Mouse (Mus musculus): Measurements from ENCODE around the gene Slc25a33.

The Slc25a33 gene

DNA sequence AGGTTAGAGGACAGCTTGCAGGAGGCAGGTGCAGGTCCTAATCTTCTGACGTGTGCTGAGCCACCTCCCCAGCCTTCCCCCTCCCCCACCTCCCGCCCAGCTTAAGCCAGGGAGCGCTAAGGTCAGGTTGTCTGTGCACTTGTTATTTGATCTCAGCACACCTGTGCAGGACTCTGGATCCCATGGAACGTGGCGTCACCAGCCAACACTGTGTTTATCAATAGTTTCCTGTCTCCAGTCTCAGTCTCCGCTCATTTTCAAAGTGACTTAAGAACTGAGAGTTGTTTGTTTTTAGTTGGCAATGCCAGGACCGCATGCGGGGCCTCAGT is 19.9 kb upstream of the Slc25a33 start:
- no peak for DNase-seq (ENCODE audit: low spot score)

DNA sequence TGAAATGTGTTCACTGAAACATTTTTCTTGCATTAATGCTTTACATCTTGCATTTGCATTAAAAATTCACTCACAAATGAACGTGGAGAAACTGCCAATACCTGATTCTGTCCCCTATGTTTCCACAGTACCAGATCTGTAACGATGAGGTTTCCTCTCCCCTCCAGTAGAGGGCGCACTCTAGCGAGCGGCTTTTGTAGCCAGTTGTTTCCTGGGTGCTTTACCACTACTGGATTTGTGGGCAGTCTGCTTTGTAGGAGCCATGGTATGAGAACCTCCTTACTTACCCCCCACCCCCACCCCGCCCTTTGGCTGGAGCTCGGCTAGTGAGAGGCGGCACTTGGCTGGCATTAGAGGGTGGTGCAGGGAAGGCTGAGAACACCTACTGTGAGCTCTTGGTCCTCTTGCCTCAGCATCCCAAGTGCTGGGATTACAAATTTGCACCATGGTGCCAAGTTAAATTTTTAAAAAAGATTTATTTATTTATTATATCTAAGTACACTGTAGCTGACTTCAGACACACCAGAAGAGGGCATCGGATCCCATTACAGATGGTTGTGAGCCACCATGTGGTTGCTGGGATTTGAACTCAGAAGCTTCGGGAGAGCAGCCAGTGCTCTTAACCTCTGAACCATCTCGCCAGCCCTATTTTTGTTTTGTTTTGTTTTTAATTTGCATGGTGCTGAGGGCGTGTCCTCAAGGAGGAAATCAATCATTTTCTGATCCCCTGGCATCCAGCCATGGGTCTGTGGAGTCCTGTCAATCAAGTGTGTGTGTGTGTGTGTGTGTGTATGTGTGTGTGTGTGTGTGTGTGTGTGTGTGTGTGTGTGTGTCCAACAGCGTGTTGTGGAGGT is 19.3 kb upstream of the Slc25a33 start:
- peak; percentile 50 for DNase-seq (ENCODE audit: low spot score)

DNA sequence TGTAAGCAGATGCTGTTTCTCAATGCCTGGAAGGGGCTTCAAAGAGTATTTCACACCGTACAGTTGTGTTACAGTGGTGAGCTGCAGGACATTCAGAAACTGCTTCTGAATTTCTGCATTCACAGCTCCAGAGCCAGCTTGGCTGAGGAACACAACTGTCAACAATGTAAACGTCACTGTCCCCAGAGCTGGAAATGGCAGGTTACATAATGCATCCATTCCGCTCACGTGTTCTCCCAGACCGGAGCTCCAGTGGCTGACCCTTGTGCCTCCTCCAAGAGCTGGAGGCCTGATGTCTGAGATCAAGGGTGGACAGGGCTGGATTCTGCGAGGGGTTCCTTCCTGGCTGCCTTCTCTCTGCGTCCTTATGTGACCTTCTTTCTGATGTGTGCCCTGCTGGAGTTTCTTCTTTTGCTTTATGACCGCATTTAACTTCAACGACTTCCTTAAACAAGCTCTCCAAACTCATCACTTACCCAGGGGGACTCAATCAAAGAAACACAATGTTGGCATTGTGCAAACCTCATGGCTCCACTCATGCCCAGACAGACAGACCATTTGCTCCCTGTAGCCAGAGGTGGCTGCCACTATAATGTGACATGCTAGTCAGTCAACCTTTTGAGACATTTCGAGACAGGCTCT is 18.2 kb upstream of the Slc25a33 start:
- DNase-seq (ENCODE audit: low spot score) = no peak

DNA sequence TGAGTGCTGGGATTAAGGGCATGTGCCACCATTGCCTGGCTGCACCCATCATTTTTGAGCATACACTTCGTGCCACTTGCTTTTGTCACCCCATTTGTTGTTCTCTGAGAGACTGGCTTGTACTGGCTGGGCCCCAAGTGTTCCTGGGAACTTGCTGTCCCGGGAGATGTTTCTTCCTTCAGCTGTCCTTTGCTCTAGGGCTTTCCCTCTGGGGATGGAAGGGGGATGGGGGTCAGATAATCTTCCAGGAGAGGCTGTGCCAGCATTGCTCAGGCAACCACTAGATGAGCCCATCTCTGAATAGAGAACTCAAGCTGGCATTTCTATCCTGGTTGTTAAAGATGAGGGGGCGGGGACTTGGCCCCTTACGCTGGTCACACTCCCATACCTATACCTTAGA is 17.4 kb upstream of the Slc25a33 start:
- DNase-seq (ENCODE audit: low spot score) = no peak

DNA sequence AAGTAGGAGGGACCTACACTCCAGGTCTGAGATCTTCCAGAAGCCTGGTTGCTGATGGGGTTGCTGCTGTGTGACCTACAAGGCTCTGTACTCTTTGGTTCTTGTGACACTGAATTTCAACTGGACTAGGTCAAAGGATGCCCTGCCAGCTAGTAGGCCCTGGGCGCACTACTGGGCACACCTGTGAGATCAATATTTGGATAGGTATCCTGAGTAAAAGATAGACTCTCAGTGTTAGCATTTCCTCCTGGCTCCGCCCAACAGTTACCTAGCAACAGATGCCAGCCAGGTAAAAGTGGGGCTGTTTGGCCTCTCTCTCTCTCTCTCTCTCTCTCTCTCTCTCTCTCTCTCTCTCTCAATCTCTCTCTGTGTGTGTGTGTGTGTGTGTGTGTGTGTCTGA is 16.9 kb upstream of the Slc25a33 start:
- no peak for DNase-seq (ENCODE audit: low spot score)

DNA sequence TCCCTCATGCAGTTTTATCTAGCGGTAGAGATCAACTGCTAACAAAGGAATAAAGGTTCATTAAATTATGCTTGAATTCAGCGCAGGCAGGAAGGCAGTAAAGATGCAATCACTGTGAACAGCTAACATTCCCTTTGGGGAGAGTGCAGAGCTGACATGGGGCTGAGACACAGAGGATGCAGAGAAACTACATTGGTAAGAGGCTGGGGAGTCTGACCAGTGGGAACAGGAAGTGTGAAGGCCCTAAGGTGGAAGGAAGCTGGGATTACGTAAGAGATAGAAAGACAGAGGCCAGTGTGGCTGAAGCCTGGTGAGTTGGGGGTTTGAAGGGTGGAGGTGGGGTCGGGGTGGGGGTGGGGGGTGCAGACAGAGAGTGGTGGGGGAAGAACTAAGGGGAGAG is 16.5 kb upstream of the Slc25a33 start:
- DNase-seq (ENCODE audit: low spot score) = no peak

DNA sequence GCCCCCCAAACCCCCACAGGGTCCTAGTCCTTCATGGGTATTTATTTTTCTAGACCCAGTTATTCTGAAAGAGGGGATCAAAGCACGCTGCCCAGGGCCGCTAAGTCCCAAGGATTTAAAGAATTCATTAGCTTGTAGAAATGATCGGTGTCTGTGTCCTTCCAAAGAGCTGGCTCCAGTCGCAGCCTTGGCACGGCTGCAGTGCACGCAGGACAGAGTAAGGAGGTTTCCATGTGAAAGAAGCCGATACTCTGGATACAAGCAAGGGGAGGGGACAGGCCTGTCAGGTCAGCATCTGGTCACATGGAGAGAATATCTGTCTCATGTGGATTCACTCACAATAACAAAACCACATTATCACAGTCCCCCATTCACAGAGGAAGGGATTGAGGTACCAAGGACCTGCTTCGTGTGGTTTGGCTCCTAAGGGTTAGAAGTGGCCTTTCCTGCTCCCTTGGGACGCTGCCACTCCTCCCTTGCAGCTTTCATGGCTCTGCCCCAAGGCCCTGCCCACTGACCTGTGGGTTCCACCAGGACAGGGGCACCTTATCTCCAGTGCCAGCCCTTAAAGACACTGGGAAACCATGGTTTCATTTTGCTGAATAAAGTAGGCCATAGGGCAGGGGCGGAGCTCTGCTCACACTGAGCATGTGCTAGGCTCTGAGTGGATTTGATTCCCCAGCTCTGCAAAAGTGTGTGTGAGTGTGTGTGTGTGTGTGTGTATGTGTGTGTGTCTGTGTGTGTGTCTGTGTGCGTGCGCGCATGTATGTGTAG is 15.5 kb upstream of the Slc25a33 start:
- DNase-seq (ENCODE audit: low spot score) = no peak

DNA sequence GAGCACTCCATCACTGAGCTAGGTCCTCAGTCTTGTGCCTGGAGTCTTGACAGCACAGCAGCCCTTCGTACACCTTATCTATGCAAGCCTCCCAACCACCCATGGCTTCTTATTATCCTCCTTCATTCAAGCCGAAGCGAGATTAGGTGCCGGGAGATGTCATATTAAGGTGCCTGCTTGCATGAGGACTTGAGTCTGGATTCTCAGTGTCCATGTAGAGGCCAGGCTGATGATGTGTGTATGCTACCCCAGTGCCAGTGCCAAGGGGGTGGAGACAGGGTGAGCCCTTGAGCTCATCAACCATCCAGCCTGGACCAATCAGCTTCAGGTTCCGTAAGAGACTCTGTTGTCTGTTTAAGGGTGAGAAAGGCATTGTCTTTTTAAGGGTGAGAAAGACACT is 10.8 kb upstream of the Slc25a33 start:
- DNase-seq (ENCODE audit: low spot score) = no peak

DNA sequence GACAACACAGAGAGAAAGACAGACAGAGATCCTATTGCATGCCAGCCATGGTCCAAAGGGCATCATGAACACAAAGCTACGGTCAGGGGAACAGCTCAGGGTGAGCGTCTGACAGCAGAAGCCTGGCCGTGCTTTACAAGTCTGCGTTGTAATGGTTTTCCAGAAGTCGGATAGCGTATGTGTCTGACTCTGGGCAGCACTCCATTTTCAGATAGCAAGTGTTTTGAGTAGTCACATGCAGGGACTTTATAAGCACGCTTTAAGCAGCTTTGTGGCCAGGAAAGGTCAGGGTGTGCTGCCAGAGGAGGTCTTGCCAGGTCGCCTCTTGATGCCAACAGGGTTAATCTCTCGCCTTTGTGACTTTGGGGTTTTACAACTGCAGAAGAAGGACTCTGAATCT is 10.3 kb upstream of the Slc25a33 start:
- DNase-seq (ENCODE audit: low spot score) = no peak

DNA sequence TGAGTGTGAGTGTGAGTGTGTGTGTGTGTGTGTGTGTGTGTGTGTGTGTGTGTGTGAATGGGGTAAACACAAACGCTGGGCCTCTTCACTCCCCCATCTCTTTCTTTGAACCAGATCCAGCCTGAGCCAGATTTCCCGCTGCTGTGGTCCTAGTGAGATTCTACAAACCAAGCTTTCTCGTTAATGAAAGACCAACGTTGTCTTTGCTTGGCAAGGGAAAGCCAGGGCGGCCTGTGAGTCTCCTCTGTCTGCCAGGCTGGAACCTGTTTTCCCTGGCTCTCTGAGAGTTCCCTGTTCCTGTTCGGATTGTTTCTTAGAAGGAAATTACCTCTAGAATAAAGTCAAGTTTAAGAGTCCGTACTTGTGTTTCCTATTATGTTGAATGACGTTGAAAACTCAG is 8.9 kb upstream of the Slc25a33 start:
- DNase-seq (ENCODE audit: low spot score) = no peak

DNA sequence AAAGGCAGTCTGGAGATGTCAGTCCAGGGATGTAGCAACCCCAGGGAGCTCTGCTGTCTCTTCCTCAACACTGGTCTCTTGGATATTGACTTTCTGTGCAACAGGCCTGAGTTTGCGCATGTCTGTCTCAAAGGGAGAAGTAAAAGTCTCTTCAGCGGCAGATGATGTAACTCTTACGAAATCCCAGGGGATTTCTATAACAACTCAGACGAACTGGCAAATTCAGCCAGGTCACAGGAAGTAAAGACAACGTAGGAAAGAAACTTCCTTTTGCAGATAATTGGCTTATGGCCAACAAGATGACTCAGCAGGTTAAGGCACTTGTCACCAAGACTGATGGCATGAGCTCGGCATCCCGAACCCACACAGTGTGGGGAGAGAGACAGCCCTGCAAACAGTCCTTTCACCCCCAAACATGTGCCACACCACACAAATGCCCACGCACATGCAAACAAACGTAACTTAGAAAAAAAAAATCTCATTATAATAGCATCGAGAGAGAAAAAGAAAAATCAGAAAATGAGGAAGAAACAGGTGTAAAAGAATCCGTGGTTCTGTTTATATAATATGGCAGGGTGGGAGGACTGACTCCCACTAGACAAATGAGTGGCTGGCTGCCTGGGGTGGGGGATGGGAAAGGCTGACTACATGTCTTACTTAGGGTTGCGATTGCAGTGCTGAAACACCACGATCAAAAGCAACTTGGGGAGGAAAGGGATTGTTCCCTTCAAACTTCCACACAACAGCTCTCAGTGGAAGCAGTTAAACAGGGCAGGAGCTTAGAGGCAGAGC is 6.7 kb upstream of the Slc25a33 start:
- no peak for DNase-seq (ENCODE audit: low spot score)

DNA sequence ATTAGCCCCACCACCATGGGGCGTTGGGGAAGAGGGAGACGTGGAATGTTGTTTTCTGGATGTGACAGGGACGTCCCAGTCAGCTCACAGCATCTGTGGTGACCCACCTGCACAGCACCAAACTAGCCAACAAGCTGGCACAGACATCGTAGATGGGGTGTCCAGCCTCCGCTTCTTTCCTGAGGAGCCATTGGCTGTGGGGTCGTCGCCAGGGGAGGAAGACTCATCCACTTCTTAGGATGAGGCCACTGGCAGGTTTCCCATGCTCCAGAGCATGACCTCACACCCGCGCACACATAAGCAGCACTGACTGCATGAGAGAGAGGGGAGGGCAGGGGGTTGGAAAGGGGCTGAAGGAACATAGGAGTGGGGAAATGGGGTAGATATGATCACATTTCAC is 5.9 kb upstream of the Slc25a33 start:
- no peak for DNase-seq (ENCODE audit: low spot score)

DNA sequence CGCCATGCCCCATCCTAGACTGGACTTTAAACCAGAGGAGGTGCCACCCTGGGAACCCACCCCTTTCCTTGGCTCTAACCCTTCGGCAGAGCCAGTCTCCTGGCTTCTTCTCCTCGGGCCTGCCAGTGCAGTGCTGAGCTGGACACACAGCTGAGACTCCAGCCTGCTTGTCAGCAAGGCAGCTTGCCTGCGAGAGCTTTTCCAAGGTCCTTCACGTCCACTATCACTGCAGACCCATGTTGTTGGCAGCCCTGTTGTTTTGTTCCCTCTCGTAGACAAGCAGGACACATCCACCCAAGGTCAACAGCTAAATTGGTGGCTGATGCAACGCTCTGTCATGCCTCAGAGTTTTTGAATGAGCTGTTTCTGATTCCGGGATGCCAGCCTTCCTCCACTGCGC is 3.0 kb upstream of the Slc25a33 start:
- DNase-seq (ENCODE audit: low spot score) = no peak

DNA sequence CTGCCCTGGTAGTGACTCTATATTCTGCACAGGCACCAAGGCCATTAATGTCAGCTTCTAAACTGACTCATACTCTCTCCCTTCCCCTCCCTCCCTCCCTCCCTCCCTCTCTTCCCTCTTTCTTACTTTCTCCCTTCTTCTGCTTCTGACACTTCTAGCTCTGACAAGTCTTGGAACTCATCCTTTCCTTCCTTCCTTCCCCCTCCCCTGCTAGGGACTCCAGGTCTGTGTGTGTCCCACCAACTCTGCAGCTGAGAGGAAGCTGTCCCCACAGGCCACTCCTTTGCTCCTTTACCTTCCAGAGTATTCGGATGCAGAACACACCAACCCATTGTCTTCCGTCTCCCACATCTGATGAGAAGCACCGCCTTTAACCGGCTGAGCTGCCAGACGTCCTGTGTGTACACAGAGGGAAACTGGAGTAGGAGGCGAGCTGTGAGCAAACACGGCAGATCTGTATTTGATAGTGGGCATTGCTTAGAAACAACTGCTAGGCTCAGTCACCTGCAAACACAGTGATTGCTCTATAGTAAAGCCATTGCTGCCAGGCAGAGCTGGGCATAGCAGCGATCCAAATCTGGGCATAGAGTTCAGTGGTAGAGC is 1.8 kb upstream of the Slc25a33 start:
- no peak for DNase-seq (ENCODE audit: low spot score)

DNA sequence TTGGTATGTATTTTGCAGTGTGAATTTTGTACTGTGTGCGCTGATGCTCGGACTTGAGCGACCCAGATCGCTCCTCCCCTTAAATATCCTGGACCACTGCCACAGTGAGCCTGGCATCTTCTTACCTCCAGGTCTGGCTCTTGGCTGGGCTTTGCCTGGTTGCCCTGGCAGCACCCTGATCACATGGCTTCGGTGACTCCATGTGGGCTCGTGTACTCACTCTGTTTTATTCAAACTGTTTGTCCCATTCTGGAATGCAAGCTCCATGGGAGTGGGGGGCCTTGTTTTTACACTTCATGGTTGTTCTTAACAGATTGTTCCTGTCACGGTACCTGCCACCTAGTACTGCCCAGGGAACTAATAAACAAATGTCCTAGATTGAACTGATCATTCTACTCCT is 1.3 kb upstream of the Slc25a33 start:
- no peak for DNase-seq (ENCODE audit: low spot score)

DNA sequence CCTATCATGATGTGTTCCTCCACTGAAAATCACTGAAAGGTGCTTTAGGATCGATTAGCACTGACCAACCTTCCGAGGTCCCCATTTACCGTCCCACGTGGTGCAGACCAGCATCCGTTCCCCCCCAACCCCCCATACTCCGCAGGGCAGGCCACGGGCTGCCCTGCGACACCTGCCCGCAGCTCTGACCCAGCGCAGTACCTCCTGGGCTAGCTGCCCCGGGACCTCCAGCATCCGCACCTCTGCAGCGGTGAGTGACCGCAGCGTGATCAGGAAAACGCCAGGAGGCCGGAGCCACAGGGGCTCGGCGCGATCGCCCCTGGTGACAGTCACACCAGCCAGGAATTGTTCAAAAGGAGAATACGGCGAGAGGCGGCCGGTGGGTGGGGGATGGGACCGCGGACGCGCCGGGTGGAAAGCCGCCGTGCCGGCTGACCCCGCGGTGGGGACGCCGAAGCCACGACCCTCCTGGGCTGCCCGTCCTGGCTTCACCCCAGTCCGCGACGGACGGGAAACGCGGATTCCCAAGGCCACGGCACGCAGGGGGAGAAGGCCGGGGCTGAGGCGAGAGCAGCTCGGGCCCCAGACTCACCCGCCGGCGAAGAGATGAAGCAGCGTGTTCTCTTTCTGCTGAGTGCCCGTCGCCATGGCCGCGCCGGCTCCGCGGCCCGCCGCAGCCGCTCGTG is 526 bp downstream of the Slc25a33 start:
- peak; percentile 38 for DNase-seq (ENCODE audit: low spot score)

DNA sequence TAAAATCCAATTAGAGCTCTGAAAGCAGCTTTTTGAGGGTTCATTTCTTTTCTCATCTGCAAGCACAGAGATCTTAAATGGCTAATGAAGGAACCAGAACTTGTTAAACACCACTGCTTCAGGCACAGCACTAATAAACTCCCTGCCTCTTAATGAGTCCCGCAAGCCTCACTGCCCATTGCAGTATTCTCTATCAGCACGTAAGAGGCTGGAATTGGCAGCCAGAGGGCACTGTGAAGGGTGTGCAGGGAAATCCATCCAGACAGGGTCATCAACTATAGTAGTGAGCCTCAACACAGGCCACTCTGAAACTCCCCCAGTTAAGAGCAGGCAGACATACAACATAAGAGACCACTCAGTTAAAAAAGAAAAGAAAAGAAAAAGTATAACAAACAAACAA is 1.7 kb downstream of the Slc25a33 start:
- DNase-seq (ENCODE audit: low spot score) = no peak

DNA sequence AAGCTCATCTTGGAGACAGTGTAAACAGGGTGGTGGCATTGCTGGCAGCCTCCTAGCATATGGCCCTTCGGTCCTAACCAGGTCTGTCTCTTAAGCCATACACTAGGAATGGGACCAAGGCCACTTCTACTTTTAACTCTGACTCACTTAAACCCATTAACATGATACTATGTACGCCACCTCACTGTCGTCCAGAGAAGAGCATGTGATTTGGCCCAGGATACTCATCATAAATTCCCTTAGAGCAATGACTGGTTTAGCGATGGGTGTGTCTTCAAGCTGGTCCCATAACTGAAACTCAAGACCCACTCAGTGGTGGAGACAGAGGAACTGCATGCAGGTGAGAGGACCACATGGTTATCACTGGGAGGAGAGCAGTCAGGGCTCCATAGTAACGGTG is 8.9 kb downstream of the Slc25a33 start:
- DNase-seq (ENCODE audit: low spot score) = no peak

DNA sequence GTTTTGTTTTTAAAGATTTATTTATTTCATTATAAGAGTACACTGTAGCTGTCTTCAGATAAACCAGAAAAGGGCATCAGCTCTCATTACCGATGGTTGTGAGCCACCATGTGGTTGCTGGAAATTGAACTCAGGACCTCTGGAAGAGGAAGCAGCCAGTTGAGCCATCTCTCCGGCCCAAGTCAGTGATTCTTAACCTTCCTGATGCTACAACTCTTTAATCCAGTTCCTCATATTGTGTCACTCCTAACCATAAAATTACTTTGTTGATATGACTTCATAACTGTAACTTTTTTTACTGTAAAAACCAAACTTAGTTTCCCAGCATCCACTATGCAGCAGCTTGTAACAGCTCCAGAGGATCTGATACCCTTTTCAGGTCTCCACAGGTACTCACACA is 10.7 kb downstream of the Slc25a33 start:
- DNase-seq (ENCODE audit: low spot score) = no peak

DNA sequence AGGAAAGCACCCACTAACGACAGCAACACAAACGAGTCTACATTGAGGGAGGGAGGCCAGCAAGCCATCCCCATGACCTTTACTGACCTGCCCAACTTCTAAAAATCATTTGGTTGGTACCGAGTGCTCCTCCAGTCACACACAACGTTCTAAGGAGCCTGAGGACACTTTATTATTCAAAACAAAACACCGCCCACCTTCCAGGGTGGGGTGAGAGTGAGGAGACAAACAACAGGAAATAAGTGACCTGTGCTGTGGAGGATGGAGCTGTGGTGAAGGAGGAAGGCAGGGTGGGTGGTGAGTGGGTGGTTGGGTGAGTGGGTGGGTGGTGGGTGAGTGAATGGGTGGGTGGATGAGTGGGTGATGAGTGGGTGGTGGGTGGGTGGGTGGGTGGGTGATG is 14.6 kb downstream of the Slc25a33 start:
- no peak for DNase-seq (ENCODE audit: low spot score)

DNA sequence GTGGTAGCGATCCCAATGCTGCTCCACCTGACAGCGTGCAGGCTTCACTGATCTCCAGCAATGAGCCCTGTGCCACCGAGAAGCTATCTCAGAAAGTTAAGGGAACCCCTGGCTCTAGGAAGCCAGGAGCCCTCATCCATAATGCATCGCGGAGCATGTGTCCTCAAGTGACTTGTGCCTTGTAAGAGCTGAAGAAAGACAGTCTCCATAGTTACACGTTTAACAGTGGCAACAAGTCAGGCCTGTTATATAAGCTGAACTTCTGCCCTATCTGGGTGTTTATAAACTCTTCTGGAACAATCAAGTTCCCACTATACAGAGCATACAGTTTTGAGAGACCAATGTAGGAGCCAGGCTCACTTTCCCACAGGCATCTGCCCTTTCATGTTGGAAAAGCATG is 15.7 kb downstream of the Slc25a33 start:
- DNase-seq (ENCODE audit: low spot score) = no peak

All from urinary bladder, postnatal 25 days (tissue).